Mouse (Mus musculus): ENCODE data around the gene Gramd1c.

Gene Gramd1c

DNA sequence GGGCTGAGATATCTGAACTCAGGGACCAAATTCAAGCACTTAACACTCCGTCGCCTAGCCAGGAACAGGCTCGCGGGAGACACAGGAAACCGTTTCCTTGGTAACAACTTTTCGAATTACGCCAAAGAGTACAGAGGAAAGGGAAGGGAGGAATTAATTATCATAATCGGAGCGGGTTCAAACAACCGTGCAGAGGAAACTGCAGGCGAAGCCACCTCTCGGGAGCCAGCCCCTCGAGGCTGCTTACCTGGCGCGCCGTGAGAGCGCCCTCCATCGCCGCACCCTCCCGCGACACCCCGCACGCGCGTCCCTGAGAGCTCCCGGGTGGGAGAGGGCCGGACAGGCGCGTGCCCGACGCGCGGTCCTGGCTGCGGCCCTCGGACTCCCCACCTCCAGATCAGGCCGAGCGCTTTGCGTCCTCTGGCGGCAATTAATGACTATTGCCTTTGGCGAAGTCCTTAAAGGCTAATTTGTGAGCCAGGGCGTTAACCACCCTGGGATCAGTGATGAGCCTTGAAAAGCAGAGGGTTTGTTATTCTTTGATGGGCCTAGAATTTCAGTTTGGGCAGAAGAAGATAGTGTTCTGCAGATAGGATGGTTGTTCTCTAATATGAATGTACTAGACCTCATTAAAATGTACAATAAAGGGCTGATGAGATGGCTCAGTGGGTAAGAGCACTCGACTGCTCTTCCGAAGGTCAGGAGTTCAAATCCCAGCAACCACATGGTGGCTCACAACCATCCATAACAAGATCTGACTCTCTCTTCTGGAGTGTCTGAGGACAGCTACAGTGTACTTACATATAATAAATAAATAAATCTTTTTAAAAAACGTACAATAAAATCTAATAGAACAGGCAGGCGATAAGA, at the start of gene Gramd1c:
TSS of gene Gramd1c (minus strand) at position 321 of the 870 bp plus-strand sequence.
- peak; percentile 86 to 87 for DNase-seq

DNA sequence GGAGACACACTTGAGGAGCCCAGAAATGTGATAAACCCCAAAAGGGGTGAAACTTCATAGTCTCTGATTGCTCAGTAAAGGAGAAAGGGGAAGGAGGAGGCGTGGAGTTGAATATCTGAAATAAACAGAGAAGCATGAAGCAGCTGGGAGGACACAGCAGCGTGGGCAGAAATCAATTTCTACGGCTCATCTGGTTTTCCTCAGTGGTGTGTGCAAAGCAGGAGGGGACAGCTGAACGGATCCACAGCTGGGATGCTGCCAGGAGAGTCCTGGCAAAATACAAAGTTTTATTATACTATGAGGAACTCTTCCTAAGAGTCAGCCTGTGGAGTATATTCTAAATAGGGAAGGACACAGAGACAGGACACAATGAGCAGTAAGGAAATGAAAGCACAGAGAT, 45.9 kb upstream of the Gramd1c start:
- peak in 1 of 2 experiments; percentile 25 for DNase-seq

DNA sequence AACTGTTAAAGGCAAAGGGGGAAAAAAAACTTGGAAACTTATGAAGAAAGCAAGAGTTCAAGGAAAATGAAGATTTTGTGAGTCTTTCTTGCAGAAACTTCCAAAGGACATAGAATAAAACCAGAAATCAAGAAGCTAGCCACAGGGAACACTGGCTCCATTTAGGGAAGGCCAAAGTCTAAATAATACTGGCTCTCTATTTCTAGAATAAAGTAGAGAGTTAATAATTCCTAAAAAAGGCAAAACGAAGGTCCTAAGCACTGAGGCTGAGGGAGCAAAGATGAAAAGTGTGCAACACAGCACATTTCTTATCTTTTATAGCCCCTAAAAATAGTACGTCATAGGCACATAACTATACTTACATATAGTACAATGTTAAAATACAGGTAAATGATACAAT, 42.1 kb upstream of the Gramd1c start:
- DNase-seq = no peak

DNA sequence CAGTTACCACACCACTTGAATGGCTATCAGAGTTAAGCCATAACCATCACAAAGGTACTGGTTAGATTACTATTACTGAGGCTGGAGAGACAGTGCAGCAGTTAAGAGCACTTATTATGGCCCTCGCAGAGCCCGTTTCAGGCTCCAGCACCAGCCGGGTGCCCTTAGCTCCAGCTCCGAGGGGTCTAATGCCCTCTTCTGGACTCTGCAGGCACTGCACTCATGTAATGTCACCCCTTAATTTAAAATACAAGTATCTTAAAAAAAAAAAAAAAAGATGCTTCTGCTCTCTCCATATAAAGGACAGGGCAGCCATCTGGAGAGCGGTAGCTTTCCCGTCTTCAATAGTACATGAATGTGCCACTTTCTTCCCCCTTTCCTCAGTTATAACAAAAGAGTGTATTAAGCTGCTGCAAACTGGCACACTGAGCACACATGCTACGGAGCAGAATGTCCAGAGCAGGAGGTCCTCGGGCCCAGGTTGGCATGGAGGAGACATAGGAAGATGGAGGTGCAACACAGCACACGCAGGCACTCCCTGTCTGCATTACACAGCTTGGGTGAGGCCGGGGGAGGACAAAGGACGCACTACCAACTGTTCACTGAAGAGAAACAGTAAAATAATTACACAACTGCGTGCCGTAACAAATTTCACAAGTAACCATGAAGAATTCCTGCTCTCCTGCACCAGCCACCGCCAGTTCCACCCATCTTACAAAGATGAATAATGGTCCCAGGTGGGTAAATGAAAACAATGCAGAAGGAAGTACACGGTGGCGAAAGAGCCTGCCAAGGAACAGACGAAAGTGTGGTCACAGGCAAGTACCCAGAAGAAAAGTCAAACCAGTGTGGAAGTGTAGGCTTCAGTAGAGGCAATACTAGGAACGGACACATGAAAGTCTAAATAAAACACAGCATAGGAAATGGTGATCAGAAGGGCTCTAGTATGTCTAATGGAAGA, 40.9 kb upstream of the Gramd1c start:
- no peak for DNase-seq

DNA sequence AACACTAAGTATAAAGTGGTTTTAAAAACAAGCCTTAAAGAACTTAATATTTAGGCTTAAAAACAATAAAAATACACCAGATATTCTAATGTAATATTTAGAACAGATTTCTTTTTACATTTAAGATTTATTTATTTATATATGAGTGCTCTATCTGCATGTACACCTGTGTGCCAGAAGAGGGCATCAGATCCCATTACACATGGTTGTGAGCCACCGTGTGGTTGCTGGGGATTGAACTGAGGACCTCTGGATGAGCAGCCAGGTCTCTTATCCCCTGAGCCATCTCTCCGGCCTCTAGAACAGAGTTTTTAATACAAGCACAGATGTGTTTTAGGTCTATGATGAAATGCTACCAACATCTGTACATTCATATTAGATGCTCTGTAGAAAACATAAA, 39.8 kb upstream of the Gramd1c start:
- no peak for DNase-seq

DNA sequence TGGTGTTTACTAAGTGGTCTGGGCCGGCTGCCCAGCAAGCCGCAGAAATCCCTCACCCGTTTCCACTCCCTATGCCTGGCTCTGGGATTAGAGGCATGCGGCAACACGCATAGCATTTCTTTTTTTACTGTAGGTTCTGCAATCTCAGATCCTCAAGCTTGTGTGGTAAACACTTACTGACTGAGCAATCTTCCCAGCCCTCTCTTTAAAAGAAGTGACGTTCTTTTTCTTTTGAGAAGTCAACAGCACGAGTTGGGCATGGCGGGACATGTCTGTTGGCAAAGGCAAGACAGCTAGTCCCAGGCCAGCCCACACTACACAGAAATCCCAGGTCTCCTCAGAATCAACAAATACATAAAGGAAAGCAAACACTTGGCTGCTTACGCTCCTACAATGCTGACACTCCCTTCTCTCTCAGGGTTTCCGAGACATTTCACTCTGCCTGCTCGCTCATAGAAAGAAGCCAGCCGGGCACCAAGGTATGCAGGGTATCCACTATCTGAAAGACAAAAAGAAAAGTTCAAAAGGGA, 38.1 kb upstream of the Gramd1c start:
- no peak for DNase-seq

DNA sequence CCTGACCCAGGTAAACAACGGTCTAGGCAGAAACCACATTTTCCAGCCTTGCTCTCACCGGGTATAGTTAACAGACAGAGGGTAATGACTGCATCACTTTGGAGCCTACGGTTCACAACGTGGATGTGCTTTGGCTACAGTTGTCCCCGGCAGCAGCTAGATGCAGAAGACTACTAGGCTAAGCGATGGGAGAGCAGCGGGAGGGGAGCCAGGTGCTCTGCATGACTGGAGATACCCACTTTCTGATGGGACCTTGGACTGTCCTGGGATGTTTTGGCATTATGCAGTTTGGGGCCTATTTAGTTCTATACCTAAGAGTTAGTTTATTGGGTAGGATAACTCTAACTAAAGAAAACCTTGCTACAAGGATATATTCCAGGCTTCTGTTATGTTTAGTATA, 36.2 kb upstream of the Gramd1c start:
- DNase-seq = no peak

DNA sequence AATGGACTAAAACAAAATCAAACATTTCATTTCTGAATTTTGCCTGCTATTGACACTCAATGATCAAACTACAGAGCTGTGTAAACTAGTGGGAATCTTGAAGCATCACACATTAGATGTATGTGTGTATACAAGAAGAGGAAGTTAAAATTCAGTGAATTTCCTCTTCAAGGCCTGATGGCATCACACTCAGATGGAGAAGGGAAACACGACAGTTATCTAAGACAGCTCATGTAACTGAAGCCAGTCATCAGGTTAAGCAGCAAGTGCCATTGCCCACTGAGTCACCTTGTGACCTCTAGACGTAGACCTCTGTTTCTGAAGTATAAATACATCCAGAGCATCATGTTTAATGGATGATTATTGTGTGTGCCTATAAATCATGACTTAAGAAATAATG, 24.5 kb upstream of the Gramd1c start:
- no peak for DNase-seq

DNA sequence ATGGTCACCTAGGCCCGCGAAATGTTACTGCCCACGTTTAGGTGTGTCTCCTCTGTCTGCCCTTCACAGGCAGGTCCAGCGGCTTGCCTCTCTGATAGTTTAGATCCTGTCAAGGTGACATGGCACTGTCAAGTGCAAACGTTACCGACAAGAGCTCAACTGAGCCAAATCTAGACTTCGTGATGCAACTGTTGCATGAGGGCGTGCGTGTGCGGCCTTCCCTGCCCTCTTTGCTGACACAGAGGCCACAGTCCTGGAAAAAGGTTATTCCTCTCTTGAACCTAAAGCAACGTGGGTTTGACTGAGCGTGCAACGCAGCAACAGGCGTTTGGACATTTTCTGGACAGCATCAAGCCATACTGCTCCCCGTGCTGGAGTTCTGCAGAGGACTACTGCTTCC, 1.8 kb downstream of the Gramd1c start:
- no peak for DNase-seq

DNA sequence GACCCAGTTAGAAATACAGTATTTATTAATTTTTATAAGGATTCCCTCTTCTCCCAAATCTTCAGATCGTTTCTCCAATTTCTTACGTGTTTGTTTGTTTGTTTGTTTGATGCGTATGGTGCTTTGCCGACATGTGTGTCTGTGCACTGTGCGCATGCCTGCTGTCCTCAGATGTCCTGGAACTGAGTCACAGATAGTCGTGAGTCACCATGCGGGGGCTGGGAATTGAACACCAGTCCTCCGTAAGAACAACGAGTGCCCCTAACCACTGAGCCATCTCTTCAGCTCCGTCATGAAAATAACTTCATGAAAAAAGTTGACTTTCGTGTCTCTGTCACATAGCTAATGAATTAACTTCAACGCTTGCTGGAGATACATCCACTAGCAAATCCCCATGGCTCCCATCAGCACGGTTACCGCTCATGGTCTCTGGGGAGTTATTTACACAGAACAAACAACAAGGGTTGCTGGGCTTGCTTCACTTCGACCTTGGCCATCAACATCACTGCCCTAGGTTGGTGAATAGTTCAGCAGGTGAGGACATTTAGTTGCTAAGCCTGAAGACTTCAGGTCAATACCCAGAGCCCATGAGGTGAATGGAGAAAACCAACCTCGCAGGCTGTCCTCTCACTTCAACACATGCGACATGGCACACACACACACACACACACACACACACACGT, 2.4 kb downstream of the Gramd1c start:
- no peak for DNase-seq

DNA sequence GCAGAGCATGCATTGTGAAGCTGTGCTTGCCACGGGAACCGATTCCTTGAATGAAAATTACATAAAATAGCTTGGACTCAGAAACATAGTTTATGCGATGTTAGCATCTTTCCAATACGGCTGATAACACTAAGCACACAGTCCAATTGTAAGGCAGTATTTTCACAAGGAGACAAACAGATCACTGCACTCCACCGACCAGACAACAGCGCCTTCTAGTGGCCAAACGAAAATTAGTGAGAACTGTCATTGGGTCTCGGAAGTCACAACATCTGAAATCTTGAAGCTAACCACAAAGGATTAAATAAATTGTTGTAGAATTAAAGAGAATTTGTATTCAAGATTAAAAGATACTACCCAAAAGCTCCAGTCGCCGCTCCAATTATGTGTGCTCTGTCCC, 4.4 kb downstream of the Gramd1c start:
- DNase-seq = peak; percentile 88 to 94

DNA sequence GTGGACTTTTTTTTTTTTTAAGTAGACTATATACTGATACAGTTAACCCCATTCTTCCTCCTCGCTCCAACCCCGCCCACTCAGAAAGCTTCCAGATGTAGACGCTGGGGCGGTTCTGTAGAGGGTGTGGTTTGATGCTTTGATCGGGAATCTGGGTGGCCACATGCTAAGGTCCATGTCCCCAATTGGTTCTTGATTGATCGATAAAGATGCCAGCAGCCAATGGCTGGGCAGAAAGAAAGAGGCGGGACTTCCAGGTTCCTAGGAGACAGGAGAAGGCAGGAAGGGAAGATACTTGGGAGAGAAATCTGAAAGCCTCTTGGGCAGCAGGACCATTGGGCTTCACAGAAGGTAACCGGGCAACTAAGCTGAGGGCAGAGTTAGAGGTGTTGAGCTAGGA, 7.4 kb downstream of the Gramd1c start:
- DNase-seq = no peak

DNA sequence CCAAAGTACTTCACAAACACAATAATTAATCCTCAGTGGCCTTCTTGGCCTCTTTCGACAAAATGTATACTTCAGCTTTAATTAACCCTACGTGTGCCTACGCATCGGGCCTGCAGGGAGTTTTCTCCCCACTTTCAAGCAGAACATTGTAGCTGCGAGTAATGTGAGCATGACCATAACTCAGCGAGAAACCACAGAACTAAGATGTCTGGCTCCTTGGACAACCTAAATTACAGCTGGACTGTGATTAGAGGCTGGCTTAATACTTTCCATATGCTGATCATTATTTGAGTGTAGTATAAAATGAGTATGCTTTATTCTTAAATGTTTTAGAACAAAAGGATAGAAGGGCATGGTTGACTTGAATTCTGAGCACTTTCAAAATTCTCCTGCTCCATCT, 9.9 kb downstream of the Gramd1c start:
- DNase-seq = no peak

DNA sequence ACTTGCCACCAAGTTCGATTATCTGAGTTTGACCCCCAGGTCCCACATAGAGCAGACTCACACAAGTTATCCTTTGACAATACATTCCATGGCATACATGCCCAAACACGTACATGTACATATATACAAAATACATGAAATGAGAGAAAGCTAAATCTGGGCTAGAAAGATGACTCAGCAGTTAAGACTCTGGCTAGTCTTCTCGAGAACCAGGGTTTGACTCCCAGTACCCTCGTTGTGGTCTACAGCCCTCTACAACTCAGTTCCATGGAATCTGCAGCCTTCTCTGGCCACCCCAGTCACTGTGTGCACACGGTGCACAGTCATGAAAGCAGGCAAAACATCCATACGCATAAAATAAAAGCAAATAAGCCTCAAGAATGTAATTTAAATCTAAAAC, 10.8 kb downstream of the Gramd1c start:
- DNase-seq = no peak

DNA sequence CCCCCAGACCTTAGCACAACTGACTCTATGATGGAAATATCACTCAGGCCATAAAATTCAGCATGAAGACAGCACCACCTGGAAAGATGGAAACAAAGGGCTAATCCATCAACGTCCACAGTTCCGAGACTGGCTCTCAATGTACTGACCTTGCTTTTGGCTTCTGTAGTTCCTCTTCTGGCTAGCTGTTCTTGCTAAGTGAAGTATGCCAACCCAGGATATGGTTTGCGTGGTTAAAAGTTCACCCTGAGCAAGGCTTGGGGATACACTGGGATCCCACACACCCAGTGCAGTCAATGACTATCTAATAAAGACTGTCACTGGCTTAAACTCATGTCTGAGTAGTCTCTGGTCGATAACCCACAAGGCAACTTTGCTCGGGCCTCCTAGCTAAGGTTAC, 13.0 kb downstream of the Gramd1c start:
- no peak for DNase-seq

DNA sequence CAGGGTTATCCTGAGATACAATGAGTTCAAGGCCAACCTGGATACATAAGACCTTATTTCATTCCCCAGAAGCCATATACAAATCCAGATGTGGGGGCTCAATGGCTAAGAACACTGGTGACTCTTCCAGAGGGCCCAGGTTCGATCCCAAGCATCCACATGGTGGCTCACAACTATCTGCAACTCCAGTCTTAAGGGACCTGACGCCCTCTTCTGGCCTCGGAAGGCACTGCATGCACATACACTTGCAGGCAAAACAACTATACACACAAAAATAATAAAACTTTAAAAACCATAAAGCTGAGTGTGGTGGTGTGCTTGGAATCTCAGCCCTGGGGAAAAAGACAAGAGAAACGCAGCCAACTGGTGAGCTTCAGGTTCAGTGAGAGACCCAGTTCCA, 24.0 kb downstream of the Gramd1c start:
- no peak for DNase-seq

DNA sequence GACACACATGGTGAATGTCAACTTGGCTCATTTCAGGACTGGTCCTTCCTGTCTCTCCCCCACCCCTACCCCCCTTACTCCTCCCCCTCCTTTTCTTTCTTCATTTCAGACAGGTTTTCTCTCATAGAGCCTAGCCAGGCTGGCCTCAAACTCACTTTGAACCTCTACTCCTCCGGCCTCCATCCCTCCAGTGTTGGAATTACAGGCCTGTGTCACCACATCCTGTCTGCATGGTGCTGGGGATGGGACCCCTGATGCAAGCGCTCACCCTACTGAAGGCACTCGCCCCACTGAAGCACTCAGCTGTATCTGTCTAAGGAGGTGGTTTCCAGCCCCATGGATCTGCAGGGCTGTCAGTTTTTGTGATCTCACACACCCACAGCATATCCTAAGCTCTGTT, 27.9 kb downstream of the Gramd1c start:
- no peak for DNase-seq

DNA sequence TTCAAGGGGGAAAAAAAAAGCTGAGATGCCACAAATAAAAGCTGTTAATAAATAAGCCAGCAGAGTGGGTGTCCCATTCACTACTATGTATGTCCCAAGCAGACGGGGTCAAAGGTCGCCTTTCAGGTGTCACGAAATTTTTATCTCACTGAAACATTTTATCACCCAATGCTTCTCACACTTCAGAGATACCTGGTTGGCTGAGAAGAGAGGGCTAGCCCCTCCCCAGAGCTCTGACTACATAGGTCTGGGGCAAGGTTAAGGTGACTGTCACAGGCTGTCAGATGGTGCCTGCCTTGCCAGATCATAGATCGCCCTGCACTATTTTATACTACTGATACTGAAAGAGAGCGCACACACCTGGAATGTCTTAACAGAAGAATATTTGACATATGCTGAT, 29.8 kb downstream of the Gramd1c start:
- DNase-seq = no peak

DNA sequence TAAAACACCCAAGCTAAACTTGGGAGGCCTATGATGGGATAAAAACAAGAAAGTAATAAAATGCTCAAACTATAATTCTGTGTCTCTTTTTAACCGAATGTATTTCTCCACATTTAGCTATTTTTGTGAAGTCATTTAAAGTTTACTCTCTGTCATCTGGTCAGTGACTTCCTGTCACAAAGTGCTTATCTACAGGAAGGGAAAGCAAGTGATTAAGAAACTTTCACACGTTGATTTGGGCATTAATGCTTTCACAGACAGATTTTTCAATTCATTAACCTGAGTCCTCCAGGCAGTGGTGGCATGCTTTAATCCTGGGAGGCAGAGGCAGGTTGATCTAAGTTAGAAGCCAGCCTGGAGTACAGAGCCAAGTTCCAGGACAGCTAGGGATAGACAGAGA, 33.9 kb downstream of the Gramd1c start:
- DNase-seq = no peak

DNA sequence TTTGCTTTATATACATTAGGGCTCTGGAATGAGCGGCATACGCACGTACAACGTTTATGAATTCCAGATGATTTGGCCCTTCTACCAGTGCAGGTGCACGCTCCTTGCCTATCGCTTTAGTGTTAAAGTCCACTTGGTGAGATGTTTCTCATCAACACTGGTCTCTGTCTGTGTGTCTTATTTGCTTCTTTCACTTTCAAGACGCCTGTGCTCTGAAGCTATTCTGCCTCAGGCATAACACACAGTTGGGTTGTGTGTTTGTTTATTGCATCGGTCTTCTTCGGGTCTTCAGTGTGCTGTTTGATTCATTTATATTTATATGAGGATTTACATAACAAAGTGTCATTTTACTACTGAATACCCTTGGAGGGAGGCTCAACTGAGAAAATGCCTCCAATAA, 36.3 kb downstream of the Gramd1c start:
- no peak for DNase-seq

DNA sequence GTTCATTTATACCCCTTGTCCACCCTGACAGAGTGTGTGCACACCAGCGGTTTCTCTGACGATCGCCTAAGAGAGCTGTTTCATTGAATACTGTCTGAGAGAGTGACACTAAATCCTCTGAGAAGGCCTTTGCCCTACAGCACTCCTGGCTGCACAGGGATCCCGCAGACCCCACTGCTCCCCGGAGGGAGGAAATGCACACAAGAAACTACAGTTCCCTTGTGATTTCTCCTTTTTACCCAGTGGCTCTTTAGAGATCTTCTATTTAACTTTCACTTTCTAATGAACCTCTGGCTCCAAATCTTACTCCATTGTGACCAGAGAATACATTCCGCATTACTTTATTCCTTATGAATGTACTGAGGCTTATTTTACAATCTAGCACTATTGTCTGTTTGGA, 36.9 kb downstream of the Gramd1c start:
- no peak for DNase-seq

DNA sequence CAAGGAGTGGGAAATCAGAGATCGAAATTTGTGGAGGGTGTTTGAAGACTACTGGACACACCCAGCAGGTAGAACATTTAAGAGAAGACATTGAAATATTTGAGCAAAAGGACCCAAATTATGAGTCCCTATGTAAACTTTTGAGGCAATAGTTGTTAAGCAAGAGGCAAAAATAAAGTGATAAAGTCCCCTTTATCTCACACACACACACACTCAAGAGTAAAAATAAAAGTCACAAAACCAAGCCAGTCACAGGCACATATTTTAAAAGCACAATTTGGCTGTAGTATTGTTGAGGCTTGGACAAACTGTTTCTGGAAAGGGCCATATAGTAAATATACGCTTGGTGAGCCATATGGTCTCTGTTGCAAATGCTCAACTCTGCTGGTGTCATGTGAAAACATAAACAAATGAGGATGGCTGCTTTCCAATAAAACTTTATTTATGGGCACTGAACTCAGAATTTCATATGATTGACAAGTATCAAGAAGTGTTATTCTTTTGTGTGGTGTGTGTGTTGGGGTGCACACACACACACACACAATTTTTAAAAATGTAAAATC, 44.1 kb downstream of the Gramd1c start:
- DNase-seq = no peak

DNA sequence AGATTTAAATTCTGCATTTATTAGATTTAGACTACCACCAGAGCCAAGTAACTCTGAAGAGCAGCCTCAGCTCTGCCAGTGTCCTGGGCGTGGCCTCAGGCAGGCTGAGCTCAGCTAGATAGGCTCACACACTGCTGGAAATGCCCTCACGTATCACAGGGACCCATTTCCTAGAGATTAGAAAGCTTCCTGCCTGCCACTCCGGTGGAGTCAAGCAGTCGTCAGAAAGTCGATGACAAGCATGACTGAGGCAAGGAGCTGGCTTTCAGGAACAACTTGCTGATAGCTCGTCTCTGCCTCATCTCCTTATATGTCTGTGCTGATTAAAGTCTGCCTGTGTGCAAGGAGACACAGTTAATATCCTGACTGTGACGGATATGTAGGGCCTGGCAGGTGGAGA, 44.8 kb downstream of the Gramd1c start:
- no peak for DNase-seq

Measured in cerebellum, postnatal 10 days (tissue).